Comparison of ENCODE assay signal across 20 mouse cellular contexts in the genomic region with DNA sequence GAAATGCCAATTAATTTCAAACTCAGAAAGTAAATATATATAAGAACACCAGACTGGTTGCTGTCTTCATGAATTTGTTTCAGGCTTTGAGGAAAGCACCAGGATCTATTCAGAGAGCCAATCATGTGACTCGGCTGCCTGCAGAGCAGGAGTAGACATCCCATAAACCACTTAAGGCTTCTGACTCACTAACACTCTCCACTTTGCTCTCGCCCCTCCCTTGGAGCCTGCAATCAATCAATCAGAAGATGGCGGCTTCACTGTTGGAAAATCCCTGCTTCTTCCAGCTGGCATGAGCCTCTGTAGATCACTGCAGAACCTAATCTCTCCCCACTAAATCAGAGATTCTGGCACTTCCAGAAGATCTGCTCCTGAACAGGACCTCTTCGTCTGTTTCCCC. TPM values are rescaled to one million over a fixed set of nuclear protein-coding genes. Genes with fewer than 3 reads are reported as not detected.
DNase-seq lines count a peak whose midpoint lies in the region; ATAC-seq and TF ChIP-seq lines count a peak whose summit lies in the region.
"Had no signal": no experiment of that assay in that cellular context is flagged by ENCODE, and none has a peak within 500 bp of the region (broad histone marks: within the 10 kb centered on the region; RNA-seq: fewer than 3 reads in every experiment).

No protein-coding gene starts in this region.

- H3K4me3 ChIP-seq in forebrain, embryonic 13.5 days: no peak overlapping the region
- H3K4me3 ChIP-seq in forebrain, embryonic 10.5 days: no peak overlapping the region
- H3K4me3 ChIP-seq in limb, embryonic 11.5 days (ENCODE audit: low read depth, low read length): no peak overlapping the region
- no peak overlapping the region for H3K4me3 ChIP-seq in limb, embryonic 10.5 days
- H3K4me3 ChIP-seq in intestine, postnatal 0 days (ENCODE audit: low read depth, low read length): peak overlapping the region; percentile 47
- no peak overlapping the region for H3K4me3 ChIP-seq in stomach, embryonic 15.5 days (replicated peaks)
- H3K4me3 ChIP-seq: liver, embryonic 13.5 days; midbrain, embryonic 15.5 days; neural tube, embryonic 13.5 days had no signal

- DNase-seq in forebrain, embryonic 10.5 days (ENCODE audit: extremely low spot score, low spot score): no peak
- no peak for DNase-seq in limb, embryonic 11.5 days (ENCODE audit: low spot score)
- DNase-seq in limb, embryonic 10.5 days (ENCODE audit: low spot score): no peak
- no peak for DNase-seq in layer of hippocampus, postnatal 10 days (ENCODE audit: low spot score in 2 of 2)
- no peak for DNase-seq in urinary bladder, postnatal 4 days (ENCODE audit: low spot score in 2 of 2)
- DNase-seq: cerebellum, postnatal 36 days; liver, embryonic 13.5 days; lung, postnatal 36 days; thymus, postnatal 4 days had no signal

- ATAC-seq in forebrain, embryonic 13.5 days: 0 out of 2 replicates have a peak, but pooled peaks have one; percentile 13
- ATAC-seq in limb, embryonic 11.5 days (ENCODE audit: insufficient number of reproducible peaks, low FRiP score, low TSS enrichment, low read depth): no peak; the same call in 1 of the 2 replicates
- ATAC-seq in intestine, postnatal 0 days: peak; percentile 78
- ATAC-seq in stomach, embryonic 15.5 days (ENCODE audit: insufficient read depth, low FRiP score, low read depth): peak; percentile 67; the same call in 1 of the 2 replicates
- ATAC-seq: activated CD4-positive, CD25-positive, alpha-beta regulatory T cell, adult 4 months; midbrain, embryonic 15.5 days had no signal

- no peak overlapping the region for H3K4me2 ChIP-seq in forebrain, embryonic 13.5 days
- H3K4me2 ChIP-seq in limb, embryonic 11.5 days (ENCODE audit: low read depth, severe bottlenecking): 0 out of 2 replicates have a peak overlapping the region, but pooled peaks have one; percentile 10
- H3K4me2 ChIP-seq in intestine, postnatal 0 days (replicated peaks; ENCODE audit: low read depth): peak overlapping the region; percentile 70
- peak overlapping the region; percentile 31; the same call in 1 of the 2 replicates for H3K4me2 ChIP-seq in stomach, embryonic 15.5 days
- H3K4me2 ChIP-seq: hindbrain, embryonic 14.5 days; liver, embryonic 13.5 days; midbrain, embryonic 15.5 days; neural tube, embryonic 13.5 days had no signal

- H3K9ac ChIP-seq in forebrain, embryonic 13.5 days: no peak overlapping the region
- H3K9ac ChIP-seq in limb, embryonic 11.5 days (ENCODE audit: low read length): no peak overlapping the region
- H3K9ac ChIP-seq in intestine, postnatal 0 days (ENCODE audit: low read depth, low read length): no peak overlapping the region
- no peak overlapping the region for H3K9ac ChIP-seq in stomach, embryonic 15.5 days
- H3K9ac ChIP-seq: hindbrain, embryonic 14.5 days; liver, embryonic 13.5 days; midbrain, embryonic 15.5 days; neural tube, embryonic 13.5 days had no signal

- TF ChIP-seq CTCF in intestine, postnatal 0 days (IDR thresholded peaks at IDR 0.05; ENCODE audit: low read depth): no peak

- H3K36me3 ChIP-seq in forebrain, embryonic 13.5 days (ENCODE audit: poor library complexity, severe bottlenecking): no peaks in the 10 kb centered on the region
- H3K36me3 ChIP-seq in forebrain, embryonic 10.5 days (replicated peaks): no peaks in the 10 kb centered on the region
- no peaks in the 10 kb centered on the region for H3K36me3 ChIP-seq in limb, embryonic 11.5 days (ENCODE audit: control insufficient read depth, insufficient read depth, low read length)
- no peaks in the 10 kb centered on the region for H3K36me3 ChIP-seq in limb, embryonic 10.5 days
- no peaks in the 10 kb centered on the region for H3K36me3 ChIP-seq in intestine, postnatal 0 days (ENCODE audit: control insufficient read depth, insufficient read depth)
- no peaks in the 10 kb centered on the region for H3K36me3 ChIP-seq in stomach, embryonic 15.5 days
- H3K36me3 ChIP-seq: liver, embryonic 13.5 days; midbrain, embryonic 15.5 days; neural tube, embryonic 13.5 days had no signal

- no peaks in the 10 kb centered on the region for H3K9me3 ChIP-seq in forebrain, embryonic 13.5 days (replicated peaks)
- H3K9me3 ChIP-seq in forebrain, embryonic 10.5 days: no peaks in the 10 kb centered on the region
- H3K9me3 ChIP-seq in limb, embryonic 11.5 days (ENCODE audit: control insufficient read depth, low read length): no peaks in the 10 kb centered on the region
- H3K9me3 ChIP-seq in limb, embryonic 10.5 days (replicated peaks): no peaks in the 10 kb centered on the region
- H3K9me3 ChIP-seq in intestine, postnatal 0 days (ENCODE audit: control insufficient read depth): no peaks in the 10 kb centered on the region
- no peaks in the 10 kb centered on the region for H3K9me3 ChIP-seq in stomach, embryonic 15.5 days
- H3K9me3 ChIP-seq: liver, embryonic 13.5 days; midbrain, embryonic 15.5 days; neural tube, embryonic 13.5 days had no signal

- no peaks in the 10 kb centered on the region for H3K4me1 ChIP-seq in forebrain, embryonic 13.5 days
- peaks cover 11% of the 10 kb centered on the region for H3K4me1 ChIP-seq in forebrain, embryonic 10.5 days
- no peaks in the 10 kb centered on the region for H3K4me1 ChIP-seq in limb, embryonic 11.5 days (ENCODE audit: control insufficient read depth, insufficient read depth, low read length)
- no peaks in the 10 kb centered on the region for H3K4me1 ChIP-seq in limb, embryonic 10.5 days
- H3K4me1 ChIP-seq in intestine, postnatal 0 days (replicated peaks; ENCODE audit: control insufficient read depth, insufficient read depth, low read length): no peaks in the 10 kb centered on the region
- H3K4me1 ChIP-seq in stomach, embryonic 15.5 days: no peaks in the 10 kb centered on the region
- H3K4me1 ChIP-seq: liver, embryonic 13.5 days; midbrain, embryonic 15.5 days; neural tube, embryonic 13.5 days had no signal

- no peak overlapping the region for H3K27ac ChIP-seq in forebrain, embryonic 13.5 days
- no peak overlapping the region for H3K27ac ChIP-seq in forebrain, embryonic 10.5 days
- no peak overlapping the region for H3K27ac ChIP-seq in limb, embryonic 11.5 days (replicated peaks; ENCODE audit: low read depth, low read length)
- no peak overlapping the region for H3K27ac ChIP-seq in limb, embryonic 10.5 days
- peak overlapping the region; percentile 85 for H3K27ac ChIP-seq in intestine, postnatal 0 days (ENCODE audit: low read depth, low read length)
- no peak overlapping the region for H3K27ac ChIP-seq in stomach, embryonic 15.5 days
- H3K27ac ChIP-seq: hindbrain, embryonic 14.5 days; kidney, postnatal 0 days; liver, embryonic 13.5 days; midbrain, embryonic 15.5 days; neural tube, embryonic 13.5 days had no signal

- H3K27me3 ChIP-seq in forebrain, embryonic 13.5 days: no peaks in the 10 kb centered on the region
- no peaks in the 10 kb centered on the region for H3K27me3 ChIP-seq in forebrain, embryonic 10.5 days (ENCODE audit: poor library complexity, severe bottlenecking)
- H3K27me3 ChIP-seq in limb, embryonic 11.5 days (ENCODE audit: control insufficient read depth, insufficient read depth, low read length): no peaks in the 10 kb centered on the region
- no peaks in the 10 kb centered on the region for H3K27me3 ChIP-seq in limb, embryonic 10.5 days (ENCODE audit: low read depth, poor library complexity, severe bottlenecking)
- H3K27me3 ChIP-seq in intestine, postnatal 0 days (replicated peaks; ENCODE audit: control insufficient read depth, insufficient read depth, low read length): no peaks in the 10 kb centered on the region
- H3K27me3 ChIP-seq in stomach, embryonic 15.5 days (replicated peaks): no peaks in the 10 kb centered on the region
- H3K27me3 ChIP-seq: liver, embryonic 13.5 days; midbrain, embryonic 15.5 days; neural tube, embryonic 13.5 days had no signal

- WGBS in forebrain, embryonic 13.5 days: 59% methylated on average over 4 of the region's 4 CpGs
- WGBS in forebrain, embryonic 10.5 days: 82% methylated on average over 4 of the region's 4 CpGs
- WGBS in limb, embryonic 11.5 days: 17% methylated on average over 4 of the region's 4 CpGs
- WGBS in limb, embryonic 10.5 days: 23% methylated on average over 4 of the region's 4 CpGs
- WGBS in intestine, postnatal 0 days: 4% methylated on average over 4 of the region's 4 CpGs
- 3% methylated on average over 4 of the region's 4 CpGs for WGBS in stomach, embryonic 15.5 days

RNA-seq across cellular contexts. Expression of a gene that starts 1.3 kb away (rescaled TPM):
- not detected in 2 replicates for polyA plus RNA-seq in forebrain, embryonic 13.5 days (2015; fragmentation: Nextera tagmentation; extraction: Ambion mirVana)
- polyA plus RNA-seq in forebrain, embryonic 10.5 days (2016; fragmentation: Nextera tagmentation; extraction: Ambion mirVana): not detected in 2 replicates
- not detected in 2 replicates for polyA plus RNA-seq in limb, embryonic 11.5 days (2014; fragmentation: Nextera tagmentation; extraction: Ambion mirVana)
- not detected in 2 replicates for polyA plus RNA-seq in limb, embryonic 10.5 days (2016; fragmentation: Nextera tagmentation; extraction: Ambion mirVana)
- polyA plus RNA-seq in intestine, postnatal 0 days (2015; fragmentation: Nextera tagmentation; extraction: Ambion mirVana): 69.9 and 77.0 TPM in 2 replicates
- 16.7 and 21.4 TPM in 2 replicates for polyA plus RNA-seq in stomach, embryonic 15.5 days (2015; fragmentation: Nextera tagmentation; extraction: Ambion mirVana)
- not detected for total RNA-seq in layer of hippocampus, postnatal 10 days (2021)
- total RNA-seq: heart, adult 18-20 months; MEL had no signal
- polyA plus RNA-seq: activated CD4-positive, CD25-positive, alpha-beta regulatory T cell, adult 4 months; frontal cortex, adult 2 months; hindbrain, embryonic 14.5 days; liver, embryonic 13.5 days; midbrain, embryonic 15.5 days; neural tube, embryonic 13.5 days had no signal

Comparison
In these comparisons a context has a peak if more than half of its experiments do, and no peak if none do; other contexts are left out.
1. RNA of a gene that starts 1.3 kb away (polyA plus RNA-seq): 69.9 to 77.0 TPM in intestine, postnatal 0 days and 16.7 to 21.4 TPM in stomach, embryonic 15.5 days; not detected in forebrain, embryonic 13.5 days, not detected in forebrain, embryonic 10.5 days, not detected in limb, embryonic 11.5 days and not detected in limb, embryonic 10.5 days; every median in the first group is over 10 times any median in the second.